Mouse (Mus musculus) embryonic facial prominence, embryonic 14.5 days (tissue): ENCODE measurements around the gene Smim27. TPM values are rescaled to one million over a fixed set of nuclear protein-coding genes. Genes with fewer than 3 reads are reported as not detected.
A peak's percentile ranks its signal among the peaks of the same experiment; 100 is the strongest.
"Not testable (repeated sequence)": the region's sequence is repeated elsewhere in the genome, so short reads cannot be mapped to it uniquely, and the experiment has no call there.

Source experiments
- ATAC-seq: fragments of 200-750 bp; cut with Nextera tagmentation; 2 replicates; pipeline ENCODE4 v1.8.0; 2017; ENCODE audit warnings: low read depth, moderate number of reproducible peaks, moderate TSS enrichment
- DNase-seq: peaks from one replicate; pipeline ENCODE4 v3.0.0-alpha.2; 2015; ENCODE audit warnings: low spot score
- H3K27ac ChIP-seq: fragments of 300-500 bp; sonication (generic); replicated peaks from 2 replicates; pipeline ENCODE4 v1.5.1; 2014; ENCODE audit warnings: low read depth, mild to moderate bottlenecking, low read length, moderate library complexity
- H3K27me3 ChIP-seq: fragments of 300-500 bp; sonication (generic); replicated peaks from 2 replicates; pipeline ENCODE4 v1.6.1; 2014; ENCODE audit warnings: low read length; ENCODE audit not compliant: control insufficient read depth, insufficient read depth
- H3K36me3 ChIP-seq: fragments of 300-500 bp; sonication (generic); 2 replicates; pipeline ENCODE4 v1.6.1; 2014; ENCODE audit warnings: low read length, mixed read lengths; ENCODE audit not compliant: control insufficient read depth, insufficient read depth
- H3K4me1 ChIP-seq: fragments of 300-500 bp; sonication (generic); 2 replicates; pipeline ENCODE4 v1.6.1; 2014; ENCODE audit warnings: antibody characterized with exemption, low read length; ENCODE audit not compliant: control insufficient read depth, insufficient read depth
- H3K4me2 ChIP-seq: fragments of 300-500 bp; sonication (generic); 2 replicates; pipeline ENCODE4 v1.6.1; 2014; ENCODE audit warnings: low read depth, mild to moderate bottlenecking, low read length, moderate library complexity, mixed read lengths
- H3K4me3 ChIP-seq: fragments of 300-500 bp; sonication (generic); 2 replicates; pipeline ENCODE4 v1.5.1; 2014; ENCODE audit warnings: low read depth, mild to moderate bottlenecking, low read length
- H3K9ac ChIP-seq: fragments of 300-500 bp; sonication (generic); 2 replicates; pipeline ENCODE4 v1.6.1; 2014; ENCODE audit warnings: low read depth, mild to moderate bottlenecking, low read length, moderate library complexity, mixed read lengths
- H3K9me3 ChIP-seq: fragments of 300-500 bp; sonication (generic); 2 replicates; pipeline ENCODE4 v1.6.1; 2016; ENCODE audit warnings: low read length; ENCODE audit not compliant: control insufficient read depth
- WGBS: fragments of 180-500 bp; shearing (Covaris S2); extraction: QIAGEN DNeasy Blood & Tissue Kit; methylation state at CpG from one replicate; pipeline ENCODE4 v1.1.7; 2014; 5-methylcytosine and 5-hydroxymethylcytosine counted together
- polyA plus RNA-seq: library from polyadenylated mRNA; unstranded; fragments of >200 nt; fragmentation: Nextera tagmentation; extraction: Ambion mirVana; gene quantifications from 2 replicates; pipeline ENCODE4 v1.2.1, GENCODE M21; 2014

The Smim27 gene
- polyA plus RNA-seq, 1 experiment from 2014 or later, result 47.1 TPM

DNA sequence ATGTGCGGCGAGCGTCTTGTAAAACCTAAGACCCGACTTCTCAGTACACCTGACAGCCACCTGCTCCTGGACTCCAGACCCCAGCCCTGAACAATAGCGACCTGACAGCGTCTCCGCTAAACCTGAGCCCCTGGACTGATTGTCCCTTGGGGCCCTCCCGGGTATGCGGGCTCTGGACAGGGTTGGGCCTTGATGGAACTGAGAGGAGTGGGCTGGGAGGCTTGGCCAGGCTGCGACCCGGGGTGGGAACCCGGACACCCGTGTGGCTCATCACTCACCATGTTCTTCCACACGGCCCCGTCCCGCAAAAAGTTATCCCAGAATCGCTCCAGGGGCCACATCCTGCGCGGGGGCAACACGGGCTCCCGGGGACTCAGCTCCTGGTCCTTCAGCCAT, 9.5 kb downstream of the Smim27 start:
- H3K4me1 ChIP-seq, result peaks cover 8% of the 10 kb centered on the region
- H3K36me3 ChIP-seq, result peaks cover 15% of the 10 kb centered on the region
- no peaks in the 10 kb centered on the region for H3K9me3 ChIP-seq
- peak overlapping the region; percentile 87 for H3K9ac ChIP-seq
- ATAC-seq (peak; percentile 54), DNase-seq (peak; percentile 3)
- H3K4me2 ChIP-seq, result peak overlapping the region; percentile 64
- H3K27me3 ChIP-seq, result no peaks in the 10 kb centered on the region
- under 1% methylated on average over 11 of the region's 21 CpGs for WGBS
- peak overlapping the region; percentile 83 for H3K4me3 ChIP-seq
- H3K27ac ChIP-seq, result peak overlapping the region; percentile 57; the same call in 1 of the 2 replicates

DNA sequence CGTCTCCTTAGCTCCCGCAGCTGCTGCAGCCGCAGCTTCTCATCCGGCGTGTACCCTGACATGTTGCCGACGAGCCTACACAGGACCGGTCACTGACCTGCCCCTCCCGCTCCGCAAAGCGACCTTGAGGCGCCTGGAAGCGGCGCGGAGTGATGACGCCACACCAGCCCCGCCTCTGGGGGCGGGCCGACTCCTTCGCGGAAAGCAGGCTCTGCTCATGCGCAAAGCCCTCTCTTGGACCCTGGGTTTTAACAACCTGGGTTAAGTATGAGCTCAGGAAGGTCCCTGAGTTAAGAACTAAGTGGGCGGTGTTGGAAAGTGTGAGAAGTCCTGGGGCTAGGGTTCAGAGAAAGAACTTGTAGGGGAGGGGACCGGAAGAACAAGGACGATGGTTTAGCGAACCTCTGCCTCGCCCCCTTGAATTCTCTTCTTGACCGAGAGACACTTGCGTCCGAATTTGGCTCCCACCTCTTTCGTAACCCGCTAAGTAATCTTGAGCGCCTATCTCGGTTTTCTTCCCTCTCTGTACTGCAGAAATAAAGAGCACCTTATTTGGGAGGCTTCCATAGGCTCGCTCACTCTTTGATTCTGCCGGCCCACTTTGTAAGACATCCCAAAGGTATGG, 10.0 kb downstream of the Smim27 start, which contains the start of gene Ndufb6:
Gene Ndufb6, minus strand, starts transcription at position 146 of the 625 bp plus-strand sequence.
- H3K36me3 ChIP-seq, result peaks cover 15% of the 10 kb centered on the region
- peak within 1 kb of the TSS; percentile 83 for H3K4me3 ChIP-seq
- ATAC-seq, result peak; percentile 95
- peak within 1 kb of the TSS; percentile 84 for H3K27ac ChIP-seq
- H3K4me2 ChIP-seq, result peak within 1 kb of the TSS; percentile 64
- peak within 1 kb of the TSS; percentile 87 for H3K9ac ChIP-seq
- peak; percentile 95 for DNase-seq
- no peaks in the 10 kb centered on the region for H3K27me3 ChIP-seq
- H3K9me3 ChIP-seq, result no peaks in the 10 kb centered on the region
- 1% methylated on average over 36 of the region's 36 CpGs for WGBS
- peaks cover 8% of the 10 kb centered on the region for H3K4me1 ChIP-seq

DNA sequence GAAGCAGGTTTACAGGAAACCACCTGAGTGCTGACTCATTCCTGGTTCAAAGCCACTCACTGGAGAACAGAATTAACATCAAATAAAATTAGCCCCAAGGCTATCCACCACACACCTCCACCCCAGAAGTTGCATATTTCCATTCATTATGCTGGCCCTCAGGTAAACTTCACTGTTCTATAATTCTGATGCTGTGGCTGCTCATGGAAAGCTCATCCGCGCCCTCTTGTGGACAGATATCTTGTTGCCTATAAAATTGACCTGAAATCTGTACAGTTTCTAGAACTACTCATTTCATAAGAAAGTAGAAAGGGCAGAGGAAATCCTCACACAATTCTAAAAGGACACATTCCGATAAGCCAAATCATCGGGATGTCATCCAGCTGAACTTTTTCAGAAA, 16.2 kb downstream of the Smim27 start:
- H3K4me1 ChIP-seq, result no peaks in the 10 kb centered on the region
- no peaks in the 10 kb centered on the region for H3K36me3 ChIP-seq
- H3K27ac ChIP-seq, result no peak overlapping the region
- H3K9ac ChIP-seq, result no peak overlapping the region
- ATAC-seq (no peak), DNase-seq (peak; percentile 77)
- WGBS, result 22% methylated on average over 4 of the region's 4 CpGs
- no peaks in the 10 kb centered on the region for H3K27me3 ChIP-seq
- no peak overlapping the region for H3K4me2 ChIP-seq
- H3K9me3 ChIP-seq, result no peaks in the 10 kb centered on the region
- no peak overlapping the region for H3K4me3 ChIP-seq

DNA sequence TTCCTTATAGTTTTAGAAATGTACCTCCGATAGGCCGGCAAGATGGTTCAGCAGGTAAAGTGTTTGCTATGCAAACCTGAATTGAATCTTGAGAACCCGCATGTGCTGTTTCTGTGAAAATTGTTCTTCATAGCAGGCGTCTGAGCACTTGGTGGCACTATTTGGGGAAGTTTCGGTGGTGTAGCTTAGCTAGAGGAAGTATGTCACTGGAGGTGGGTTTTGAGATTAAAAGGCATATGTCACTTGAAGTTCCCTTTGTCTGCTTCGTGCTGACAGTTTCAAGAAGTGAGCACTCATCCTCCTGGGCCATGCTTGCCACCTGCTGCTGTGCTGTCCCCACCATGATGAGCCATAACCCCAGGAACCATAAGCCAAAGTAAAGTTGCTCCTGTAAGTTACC, 18.0 kb downstream of the Smim27 start:
- H3K27me3 ChIP-seq, result no peaks in the 10 kb centered on the region
- H3K36me3 ChIP-seq, result no peaks in the 10 kb centered on the region
- no peaks in the 10 kb centered on the region for H3K9me3 ChIP-seq
- no peak overlapping the region for H3K27ac ChIP-seq
- no peaks in the 10 kb centered on the region for H3K4me1 ChIP-seq
- H3K9ac ChIP-seq, result no peak overlapping the region
- no peak overlapping the region for H3K4me3 ChIP-seq
- no peak for ATAC-seq
- WGBS, result 69% methylated on average over 6 of the region's 6 CpGs
- no peak overlapping the region for H3K4me2 ChIP-seq
- DNase-seq, result no peak

DNA sequence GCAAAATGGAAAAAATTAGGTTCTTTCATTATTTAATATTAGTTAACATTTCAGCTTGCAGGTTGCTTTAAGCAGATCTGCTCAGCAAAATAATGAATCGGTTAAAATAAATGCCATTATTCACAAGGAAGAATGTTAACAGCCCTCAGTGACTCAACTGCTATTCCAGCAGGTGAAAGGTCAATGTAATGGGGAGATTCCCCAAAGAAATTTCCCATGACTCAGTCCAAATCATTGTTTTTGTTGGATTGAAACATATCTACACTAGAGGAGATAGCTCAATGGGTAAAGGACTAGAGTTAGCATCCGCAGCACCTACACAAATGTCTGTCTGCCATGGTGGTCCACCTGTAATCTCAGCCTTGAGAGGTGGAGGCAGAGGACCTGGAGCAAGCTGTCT, 19.7 kb downstream of the Smim27 start:
- Histone ChIP-seq H3K9ac (no peak overlapping the region), H3K27ac (no peak overlapping the region), H3K27me3 (no peaks in the 10 kb centered on the region), H3K9me3 (no peaks in the 10 kb centered on the region), H3K4me2 (no peak overlapping the region), H3K36me3 (no peaks in the 10 kb centered on the region), H3K4me1 (no peaks in the 10 kb centered on the region), H3K4me3 (no peak overlapping the region)
- DNase-seq (no peak), ATAC-seq (no peak)
- WGBS, result 85% methylated on average over 2 of the region's 2 CpGs

DNA sequence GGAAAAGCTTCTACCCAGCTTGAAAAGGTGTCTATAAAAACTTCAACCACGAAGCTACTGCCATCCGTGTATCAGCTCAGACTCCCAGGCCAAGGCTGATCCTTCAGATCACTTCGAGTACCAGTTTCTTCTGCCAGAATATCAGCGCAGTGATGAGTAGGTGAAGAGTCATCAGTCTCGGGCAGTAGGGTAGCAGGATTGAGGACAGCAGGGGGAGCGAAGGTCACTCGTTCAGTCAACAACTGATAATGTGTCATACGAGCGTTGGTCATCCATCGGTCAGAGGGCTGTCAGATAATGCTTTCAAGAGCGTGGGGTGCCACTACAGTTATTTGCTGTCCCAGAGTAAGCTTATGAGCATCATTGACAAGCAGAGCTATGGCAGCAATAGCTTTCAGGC, 22.1 kb downstream of the Smim27 start:
- ATAC-seq, H3K27ac ChIP-seq, H3K4me1 ChIP-seq, H3K9me3 ChIP-seq, H3K4me2 ChIP-seq, H3K27me3 ChIP-seq, H3K9ac ChIP-seq, H3K36me3 ChIP-seq, H3K4me3 ChIP-seq, DNase-seq: not testable (repeated sequence)
- WGBS, result 93% methylated on average over 11 of the region's 11 CpGs

DNA sequence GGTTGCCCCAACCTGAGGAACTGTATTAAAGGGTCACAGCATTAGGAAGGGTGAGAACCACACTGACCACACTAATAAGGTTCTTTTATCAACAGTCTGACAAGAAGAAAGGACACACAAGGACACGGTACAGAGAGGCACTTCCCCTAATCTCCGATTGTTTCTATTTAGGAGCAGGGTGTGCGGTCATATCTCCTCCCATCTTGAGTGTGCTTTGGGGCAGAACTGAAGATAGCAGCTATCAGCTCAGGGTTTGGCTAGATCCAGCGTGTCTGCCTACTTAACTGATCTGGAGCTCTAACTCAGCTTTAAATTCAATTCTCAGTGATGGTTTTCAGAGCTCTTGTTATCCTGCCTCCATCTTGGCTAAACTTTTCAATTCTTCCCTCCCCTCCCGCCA, 29.8 kb downstream of the Smim27 start:
- H3K4me1 ChIP-seq, result no peaks in the 10 kb centered on the region

DNA sequence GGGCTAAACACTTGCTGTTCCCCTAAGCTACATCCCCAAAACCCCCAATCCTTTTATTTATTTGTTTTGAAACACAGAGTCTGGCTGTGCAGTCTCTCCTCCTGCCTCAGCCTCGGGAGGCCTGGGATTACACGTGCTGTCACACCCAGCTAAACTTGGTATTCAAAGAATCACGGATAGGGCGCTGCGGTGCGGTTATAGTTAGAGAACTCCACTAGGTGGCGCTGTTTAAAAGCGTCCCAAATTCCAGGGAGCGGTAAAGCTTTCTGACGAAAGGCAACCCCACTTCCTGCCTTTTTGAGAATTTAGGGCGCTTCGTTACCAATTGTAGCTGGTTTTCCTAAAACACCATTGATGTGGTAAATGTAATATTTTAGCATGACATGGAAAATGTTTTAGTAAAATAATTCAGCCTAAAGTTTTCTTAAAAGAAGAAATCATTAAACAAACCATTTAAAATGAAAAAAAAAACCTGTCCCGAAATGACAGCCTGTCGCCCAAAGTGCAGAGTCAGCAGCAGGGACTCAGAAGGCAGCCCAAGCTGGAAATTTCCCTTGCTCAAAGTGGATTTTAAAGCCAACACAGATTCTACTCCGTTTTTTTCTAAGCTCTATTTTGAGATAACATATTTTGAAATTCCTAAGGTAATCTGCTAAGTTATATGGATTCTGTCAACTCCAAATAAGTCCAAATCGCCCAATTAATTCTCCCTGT, 31.9 kb downstream of the Smim27 start:
- Histone ChIP-seq H3K36me3 (no peaks in the 10 kb centered on the region), H3K9ac (no peak overlapping the region), H3K4me3 (no peak overlapping the region), H3K27ac (no peak overlapping the region), H3K27me3 (no peaks in the 10 kb centered on the region), H3K4me2 (peak overlapping the region; percentile 36), H3K9me3 (no peaks in the 10 kb centered on the region), H3K4me1 (no peaks in the 10 kb centered on the region)
- peak; percentile 68 for ATAC-seq
- DNase-seq, result peak; percentile 86
- WGBS, result 10% methylated on average over 16 of the region's 16 CpGs

More for the DNA sequence above, 29.8 kb downstream of the Smim27 start:
- ATAC-seq (no peak), DNase-seq (no peak)
- Histone ChIP-seq H3K4me2 (no peak overlapping the region), H3K9ac (no peak overlapping the region), H3K27me3 (no peaks in the 10 kb centered on the region), H3K36me3 (no peaks in the 10 kb centered on the region), H3K9me3 (no peaks in the 10 kb centered on the region), H3K27ac (no peak overlapping the region), H3K4me3 (no peak overlapping the region)
- WGBS, result 79% methylated on average over 5 of the region's 5 CpGs
